Mouse (Mus musculus): ENCODE results near the gene Gm20431. TPM values are rescaled to one million over a fixed set of nuclear protein-coding genes. Genes with fewer than 3 reads are reported as not detected.

The Gm20431 gene
- polyA plus RNA-seq, 1 experiment from 2014 or later: 7.5 TPM

GRCm38 (mm10) chr2:167687651-167688101 lies 26.4 kb upstream of the Gm20431 start:
- Histone ChIP-seq H3K9ac (no peak overlapping the region), H3K4me1 (peaks cover 16% of the 10 kb centered on the region), H3K27me3 (peaks cover 71% of the 10 kb centered on the region), H3K36me3 (replicated peaks) (no peaks in the 10 kb centered on the region), H3K4me3 (replicated peaks) (no peak overlapping the region), H3K4me2 (no peak overlapping the region), H3K27ac (no peak overlapping the region), H3K9me3 (no peaks in the 10 kb centered on the region)
- 54% methylated on average over 11 of the region's 11 CpGs for WGBS
- ATAC-seq (ENCODE audit: low FRiP score): no peak

GRCm38 (mm10) chr2:167687250-167687586 lies 25.9 kb upstream of the Gm20431 start:
- no peak overlapping the region for H3K4me2 ChIP-seq
- H3K27me3 ChIP-seq: peaks cover 69% of the 10 kb centered on the region
- no peak overlapping the region for H3K4me3 ChIP-seq (replicated peaks)
- no peaks in the 10 kb centered on the region for H3K9me3 ChIP-seq
- no peak overlapping the region for H3K27ac ChIP-seq
- no peaks in the 10 kb centered on the region for H3K36me3 ChIP-seq (replicated peaks)
- 92% methylated on average over 4 of the region's 4 CpGs for WGBS
- no peak overlapping the region for H3K9ac ChIP-seq
- no peak for ATAC-seq (ENCODE audit: low FRiP score)
- peaks cover 16% of the 10 kb centered on the region for H3K4me1 ChIP-seq

GRCm38 (mm10) chr2:167686382-167687249 lies 25.3 kb upstream of the Gm20431 start:
- Histone ChIP-seq H3K4me3 (replicated peaks) (no peak overlapping the region), H3K4me2 (no peak overlapping the region), H3K4me1 (peaks cover 16% of the 10 kb centered on the region), H3K9ac (no peak overlapping the region), H3K27ac (no peak overlapping the region), H3K9me3 (no peaks in the 10 kb centered on the region), H3K36me3 (replicated peaks) (no peaks in the 10 kb centered on the region), H3K27me3 (peaks cover 63% of the 10 kb centered on the region)
- ATAC-seq (ENCODE audit: low FRiP score): no peak
- 80% methylated on average over 16 of the region's 16 CpGs for WGBS

- Histone ChIP-seq H3K4me1 (peaks cover 16% of the 10 kb centered on the region), H3K27ac (no peak overlapping the region), H3K36me3 (replicated peaks) (no peaks in the 10 kb centered on the region), H3K9me3 (no peaks in the 10 kb centered on the region), H3K4me2 (no peak overlapping the region), H3K9ac (no peak overlapping the region), H3K4me3 (replicated peaks) (no peak overlapping the region), H3K27me3 (peaks cover 55% of the 10 kb centered on the region)
- no peak for ATAC-seq (ENCODE audit: low FRiP score)
- WGBS: 84% methylated on average over 3 of the region's 3 CpGs
Measured at GRCm38 (mm10) chr2:167685865-167686264, 24.6 kb upstream of the Gm20431 start.

- Histone ChIP-seq H3K36me3 (replicated peaks) (no peaks in the 10 kb centered on the region), H3K9me3 (no peaks in the 10 kb centered on the region), H3K27me3 (peaks cover 49% of the 10 kb centered on the region), H3K9ac (no peak overlapping the region), H3K4me3 (replicated peaks) (no peak overlapping the region), H3K4me1 (peaks cover 16% of the 10 kb centered on the region), H3K27ac (no peak overlapping the region), H3K4me2 (no peak overlapping the region)
- 6% methylated on average over 8 of the region's 8 CpGs for WGBS
- peak; percentile 18; the same call in 1 of the 2 replicates for ATAC-seq (ENCODE audit: low FRiP score)
Measured at GRCm38 (mm10) chr2:167685137-167685536, 23.8 kb upstream of the Gm20431 start.

GRCm38 (mm10) chr2:167683721-167684120 lies 22.4 kb upstream of the Gm20431 start:
- Histone ChIP-seq H3K9me3 (no peaks in the 10 kb centered on the region), H3K9ac (no peak overlapping the region), H3K27me3 (peaks cover 35% of the 10 kb centered on the region), H3K4me1 (0 out of 2 replicates have a peak, but pooled peaks cover 9% of the 10 kb centered on the region), H3K4me3 (replicated peaks) (no peak overlapping the region), H3K36me3 (replicated peaks) (no peaks in the 10 kb centered on the region), H3K4me2 (no peak overlapping the region), H3K27ac (no peak overlapping the region)
- 88% methylated on average over 3 of the region's 3 CpGs for WGBS
- ATAC-seq (ENCODE audit: low FRiP score): no peak

- Histone ChIP-seq H3K27me3 (peaks cover 8% of the 10 kb centered on the region), H3K9ac (no peak overlapping the region), H3K4me2 (no peak overlapping the region), H3K36me3 (replicated peaks) (no peaks in the 10 kb centered on the region), H3K4me3 (replicated peaks) (no peak overlapping the region), H3K4me1 (0 out of 2 replicates have a peak, but pooled peaks cover 5% of the 10 kb centered on the region), H3K9me3 (no peaks in the 10 kb centered on the region), H3K27ac (no peak overlapping the region)
- WGBS: 60% methylated on average over 5 of the region's 5 CpGs
- no peak for ATAC-seq (ENCODE audit: low FRiP score)
Measured at GRCm38 (mm10) chr2:167680657-167681056, 19.4 kb upstream of the Gm20431 start.

- no peak overlapping the region for H3K4me2 ChIP-seq
- no peaks in the 10 kb centered on the region for H3K36me3 ChIP-seq (replicated peaks)
- peaks cover 3% of the 10 kb centered on the region; the same call in 1 of the 2 replicates for H3K27me3 ChIP-seq
- H3K4me1 ChIP-seq: 0 out of 2 replicates have a peak, but pooled peaks cover 5% of the 10 kb centered on the region
- WGBS: 2% methylated on average over 13 of the region's 13 CpGs
- no peak overlapping the region for H3K9ac ChIP-seq
- H3K27ac ChIP-seq: no peak overlapping the region
- ATAC-seq (ENCODE audit: low FRiP score): peak; percentile 73
- no peak overlapping the region for H3K4me3 ChIP-seq (replicated peaks)
- H3K9me3 ChIP-seq: no peaks in the 10 kb centered on the region
Measured at GRCm38 (mm10) chr2:167679902-167680430, 18.7 kb upstream of the Gm20431 start.

GRCm38 (mm10) chr2:167678600-167678999 lies 17.3 kb upstream of the Gm20431 start:
- no peak for ATAC-seq (ENCODE audit: low FRiP score)
- Histone ChIP-seq H3K4me1 (0 out of 2 replicates have a peak, but pooled peaks cover 5% of the 10 kb centered on the region), H3K9me3 (no peaks in the 10 kb centered on the region), H3K9ac (no peak overlapping the region), H3K36me3 (replicated peaks) (no peaks in the 10 kb centered on the region), H3K4me2 (no peak overlapping the region), H3K4me3 (replicated peaks) (no peak overlapping the region), H3K27ac (no peak overlapping the region), H3K27me3 (peaks cover 3% of the 10 kb centered on the region; the same call in 1 of the 2 replicates)
- WGBS: 49% methylated on average over 5 of the region's 5 CpGs

- Histone ChIP-seq H3K27me3 (peaks cover 3% of the 10 kb centered on the region; the same call in 1 of the 2 replicates), H3K9ac (no peak overlapping the region), H3K36me3 (replicated peaks) (no peaks in the 10 kb centered on the region), H3K9me3 (no peaks in the 10 kb centered on the region), H3K4me2 (no peak overlapping the region), H3K27ac (no peak overlapping the region), H3K4me3 (replicated peaks) (no peak overlapping the region), H3K4me1 (peaks cover 9% of the 10 kb centered on the region)
- WGBS: 43% methylated on average over 14 of the region's 14 CpGs
- ATAC-seq (ENCODE audit: low FRiP score): no peak
Measured at GRCm38 (mm10) chr2:167675120-167675909, 14.0 kb upstream of the Gm20431 start.

GRCm38 (mm10) chr2:167672212-167672685 lies 11.0 kb upstream of the Gm20431 start:
- WGBS: 35% methylated on average over 13 of the region's 13 CpGs
- Histone ChIP-seq H3K36me3 (replicated peaks) (no peaks in the 10 kb centered on the region), H3K27me3 (no peaks in the 10 kb centered on the region), H3K4me1 (peaks cover 4% of the 10 kb centered on the region), H3K9ac (no peak overlapping the region), H3K4me2 (no peak overlapping the region), H3K4me3 (replicated peaks) (no peak overlapping the region), H3K27ac (no peak overlapping the region), H3K9me3 (no peaks in the 10 kb centered on the region)
- 0 out of 2 replicates have a peak, but pooled peaks have one; percentile 30 for ATAC-seq (ENCODE audit: low FRiP score)

GRCm38 (mm10) chr2:167671101-167671633 lies 9.9 kb upstream of the Gm20431 start:
- H3K9ac ChIP-seq: no peak overlapping the region
- no peak overlapping the region for H3K4me2 ChIP-seq
- no peak overlapping the region for H3K27ac ChIP-seq
- 77% methylated on average over 5 of the region's 5 CpGs for WGBS
- H3K4me1 ChIP-seq: peaks cover 4% of the 10 kb centered on the region
- H3K9me3 ChIP-seq: no peaks in the 10 kb centered on the region
- H3K27me3 ChIP-seq: no peaks in the 10 kb centered on the region
- H3K4me3 ChIP-seq (replicated peaks): no peak overlapping the region
- H3K36me3 ChIP-seq (replicated peaks): no peaks in the 10 kb centered on the region
- no peak for ATAC-seq (ENCODE audit: low FRiP score)
